Mouse (Mus musculus) heart, postnatal 0 days (tissue): Measurements from ENCODE around the gene Smim15.

Experiments used
- CTCF ChIP-seq: IDR thresholded peaks from 2 replicates; pipeline ENCODE4 v1.5.1; 2016; ENCODE audit warnings: antibody characterized with exemption, control low read depth, low read depth
- EP300 ChIP-seq: IDR thresholded peaks from 2 replicates; pipeline ENCODE4 v1.6.1; 2016; ENCODE audit warnings: antibody characterized with exemption, low read depth

DNA sequence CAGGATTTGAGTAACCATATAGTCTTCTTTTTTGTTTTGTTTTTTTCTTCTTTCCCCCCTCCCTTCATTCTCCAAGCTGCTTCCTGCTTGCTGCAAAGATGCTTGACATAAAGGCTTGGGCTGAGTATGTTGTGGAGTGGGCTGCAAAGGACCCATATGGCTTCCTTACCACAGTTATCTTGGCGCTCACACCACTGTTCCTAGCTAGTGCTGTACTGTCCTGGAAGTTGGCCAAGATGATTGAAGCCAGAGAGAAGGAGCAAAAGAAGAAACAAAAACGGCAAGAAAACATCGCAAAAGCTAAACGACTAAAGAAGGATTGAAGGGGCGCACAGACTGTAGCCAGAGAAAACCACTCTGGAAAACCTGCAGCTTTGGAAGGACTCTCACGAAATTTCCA, 3.1 kb downstream of the Smim15 start:
- no peak for TF ChIP-seq CTCF
- TF ChIP-seq EP300 = no peak
